Mouse (Mus musculus) liver, postnatal 0 days (tissue): Measurements from ENCODE around the gene St3gal5. TPM values are rescaled to one million over a fixed set of nuclear protein-coding genes. Genes with fewer than 3 reads are reported as not detected.

ENCODE experiments used
- ATAC-seq: fragments of 200-750 bp; cut with Nextera tagmentation; 2 replicates; pipeline ENCODE4 v1.8.0; 2017; ENCODE audit warnings: mild to moderate bottlenecking, moderate library complexity
- DNase-seq: peaks from one replicate; pipeline ENCODE4 v3.0.0-alpha.2; 2016
- H3K27ac ChIP-seq: fragments of 300-500 bp; sonication (generic); 2 replicates; pipeline ENCODE4 v1.5.1; 2014; ENCODE audit warnings: antibody characterized with exemption, moderate library complexity, mild to moderate bottlenecking, low read depth
- H3K27me3 ChIP-seq: fragments of 300-500 bp; sonication (generic); 2 replicates; pipeline ENCODE4 v1.6.1; 2014; ENCODE audit warnings: low read length, control low read depth, mixed read lengths; ENCODE audit not compliant: insufficient read depth
- H3K36me3 ChIP-seq: fragments of 300-500 bp; sonication (generic); replicated peaks from 2 replicates; pipeline ENCODE4 v1.6.1; 2014; ENCODE audit warnings: mild to moderate bottlenecking, control low read depth, low read length, moderate library complexity, mixed read lengths; ENCODE audit not compliant: insufficient read depth
- H3K4me1 ChIP-seq: fragments of 300-500 bp; sonication (generic); 2 replicates; pipeline ENCODE4 v1.6.1; 2014; ENCODE audit warnings: antibody characterized with exemption, mild to moderate bottlenecking, control low read depth; ENCODE audit not compliant: insufficient read depth
- H3K4me2 ChIP-seq: fragments of 300-500 bp; sonication (generic); 2 replicates; pipeline ENCODE4 v1.6.1; 2014; ENCODE audit warnings: low read depth, mild to moderate bottlenecking, low read length, moderate library complexity, mixed read lengths
- H3K4me3 ChIP-seq: fragments of 300-500 bp; sonication (generic); 2 replicates; pipeline ENCODE4 v1.5.1; 2014; ENCODE audit warnings: low read depth, low read length
- H3K9ac ChIP-seq: fragments of 300-500 bp; sonication (generic); replicated peaks from 2 replicates; pipeline ENCODE4 v1.6.1; 2014; ENCODE audit warnings: mild to moderate bottlenecking, moderate library complexity
- H3K9me3 ChIP-seq: fragments of 300-500 bp; sonication (generic); 2 replicates; pipeline ENCODE4 v1.6.1; 2016; ENCODE audit warnings: mild to moderate bottlenecking, control low read depth, low read length, mixed read lengths
- CTCF ChIP-seq: sonication (generic); IDR thresholded peaks from 2 replicates; pipeline ENCODE4 v1.5.1; 2016; ENCODE audit warnings: antibody characterized with exemption, low read depth
- EP300 ChIP-seq: IDR thresholded peaks from 2 replicates; pipeline ENCODE4 v1.6.1; 2016; ENCODE audit warnings: antibody characterized with exemption, low read depth, mild to moderate bottlenecking
- WGBS: fragments of 180-500 bp; shearing (Covaris S2); extraction: QIAGEN DNeasy Blood & Tissue Kit; methylation state at CpG from one replicate; pipeline ENCODE4 v1.1.7; 2014; ENCODE audit not compliant: insufficient replicate concordance; 5-methylcytosine and 5-hydroxymethylcytosine counted together
- polyA plus RNA-seq: library from polyadenylated mRNA; unstranded; fragments of >200 nt; fragmentation: Nextera tagmentation; extraction: Ambion mirVana; gene quantifications from 2 replicates; pipeline ENCODE4 v1.2.1, GENCODE M21; 2015

St3gal5 gene
- polyA plus RNA-seq, 1 experiment from 2014 or later, result 212 TPM

DNA sequence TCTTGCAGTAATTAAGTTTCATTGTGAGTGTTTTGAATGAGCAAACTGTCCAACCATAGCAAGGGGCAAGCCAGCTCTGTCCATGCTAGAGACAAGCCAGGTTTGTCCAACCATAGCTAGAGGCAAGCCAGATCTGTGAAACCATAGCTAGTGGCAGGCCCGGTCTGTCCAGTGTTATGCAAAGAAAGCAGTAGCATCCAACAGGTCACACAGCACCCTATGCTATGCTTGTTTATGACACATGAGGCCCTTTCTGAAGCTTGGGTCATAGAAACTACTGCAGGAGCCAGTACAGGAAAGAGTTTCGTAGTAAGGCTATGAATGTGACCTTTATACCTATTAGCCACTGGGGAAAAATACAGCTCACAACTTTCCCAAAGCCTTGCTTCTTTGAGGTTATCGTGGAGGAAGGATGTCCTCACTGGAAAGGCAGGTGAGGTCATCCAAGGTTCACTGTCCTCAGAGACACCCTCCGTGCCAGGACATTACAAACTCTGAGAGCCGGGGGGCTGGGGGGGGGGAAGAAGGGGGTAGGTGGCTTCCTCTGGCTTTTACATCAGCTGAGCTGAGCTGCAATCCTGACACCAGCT is 26.0 kb upstream of the St3gal5 start:
- Histone ChIP-seq H3K4me3 (no peak overlapping the region), H3K9ac (no peak overlapping the region), H3K27ac (no peak overlapping the region; the same call in 1 of the 2 replicates), H3K36me3 (no peaks in the 10 kb centered on the region), H3K27me3 (no peaks in the 10 kb centered on the region), H3K4me2 (no peak overlapping the region), H3K9me3 (no peaks in the 10 kb centered on the region), H3K4me1 (peaks cover 10% of the 10 kb centered on the region)
- DNase-seq, result no peak
- ATAC-seq, result peak; percentile 70
- TF ChIP-seq CTCF (no peak), EP300 (no peak)
- 64% methylated on average over 5 of the region's 5 CpGs for WGBS

DNA sequence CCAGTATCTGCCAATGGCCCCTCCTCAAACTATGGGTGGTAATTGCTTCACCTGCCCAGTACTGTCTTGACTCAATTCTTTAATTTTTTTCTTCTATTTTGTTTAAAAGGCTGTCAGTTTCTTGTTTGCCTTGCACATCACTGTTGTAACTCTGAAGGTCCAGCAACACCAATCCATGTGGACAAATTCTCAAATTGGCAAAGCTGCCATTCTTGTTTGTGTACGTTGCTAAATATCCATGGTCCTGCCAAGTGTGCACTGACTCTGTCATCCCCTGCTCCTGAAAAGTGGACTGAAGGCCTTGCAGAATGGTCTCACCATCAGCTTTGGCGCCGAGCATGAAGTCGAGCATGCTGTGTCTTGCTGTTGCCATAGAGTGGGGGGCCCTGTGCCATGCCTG is 23.6 kb upstream of the St3gal5 start:
- H3K27ac ChIP-seq, result no peak overlapping the region; the same call in 1 of the 2 replicates
- H3K9me3 ChIP-seq, result no peaks in the 10 kb centered on the region
- H3K9ac ChIP-seq, result no peak overlapping the region
- TF ChIP-seq EP300 (no peak), CTCF (no peak)
- no peaks in the 10 kb centered on the region for H3K36me3 ChIP-seq
- DNase-seq (peak; percentile 20), ATAC-seq (peak; percentile 20; the same call in 1 of the 2 replicates)
- WGBS, result 75% methylated on average over 4 of the region's 4 CpGs
- no peak overlapping the region for H3K4me3 ChIP-seq
- no peak overlapping the region for H3K4me2 ChIP-seq
- peaks cover 16% of the 10 kb centered on the region for H3K4me1 ChIP-seq
- no peaks in the 10 kb centered on the region for H3K27me3 ChIP-seq

DNA sequence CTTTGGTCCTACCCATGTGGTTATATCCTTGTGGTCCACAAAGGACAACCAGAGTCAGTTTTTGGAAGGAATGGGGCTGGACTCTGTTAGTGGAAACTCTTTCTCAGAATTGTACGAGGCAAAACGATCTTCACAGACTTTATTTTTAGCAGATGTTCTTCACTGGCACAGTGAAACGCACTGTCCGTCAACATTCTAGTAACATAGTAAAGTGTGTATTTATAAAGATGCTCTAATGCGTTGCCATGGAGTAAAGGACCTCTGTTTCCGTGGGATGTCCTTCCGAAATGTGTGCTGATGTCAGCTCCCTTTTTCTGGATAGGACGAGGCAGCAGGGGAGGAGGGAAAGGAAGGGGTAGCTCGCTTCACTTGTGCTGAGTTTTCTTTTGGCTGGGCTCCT is 20.9 kb upstream of the St3gal5 start:
- no peak overlapping the region for H3K9ac ChIP-seq
- no peak overlapping the region for H3K4me2 ChIP-seq
- H3K36me3 ChIP-seq, result no peaks in the 10 kb centered on the region
- TF ChIP-seq EP300, result no peak
- no peak for TF ChIP-seq CTCF
- H3K4me3 ChIP-seq, result no peak overlapping the region
- ATAC-seq (no peak), DNase-seq (no peak)
- H3K4me1 ChIP-seq, result peaks cover 11% of the 10 kb centered on the region
- no peaks in the 10 kb centered on the region for H3K27me3 ChIP-seq
- H3K27ac ChIP-seq, result no peak overlapping the region
- WGBS, result 75% methylated on average over 9 of the region's 9 CpGs
- no peaks in the 10 kb centered on the region for H3K9me3 ChIP-seq

DNA sequence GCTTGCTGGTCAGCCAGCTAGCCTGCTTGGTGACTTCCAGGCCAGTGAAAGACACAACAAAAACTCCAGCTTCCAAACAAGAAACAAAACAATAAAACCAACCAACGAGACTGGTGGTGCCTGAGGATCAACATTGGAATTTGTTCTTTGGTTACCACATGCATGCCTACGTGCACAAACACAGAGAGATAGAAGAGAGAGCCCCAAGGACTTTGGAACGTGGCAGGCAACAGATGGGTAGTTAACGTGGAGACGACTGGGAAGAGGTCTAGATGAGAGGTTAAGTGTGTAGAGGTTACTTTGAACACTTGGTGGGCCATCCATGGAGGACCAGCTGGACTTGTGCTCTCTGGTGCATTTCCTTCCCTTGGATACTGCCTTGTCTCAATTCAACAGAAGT is 19.2 kb upstream of the St3gal5 start:
- ATAC-seq (peak; percentile 82), DNase-seq (no peak)
- no peak overlapping the region for H3K4me2 ChIP-seq
- peak overlapping the region; percentile 50 for H3K27ac ChIP-seq
- no peak overlapping the region for H3K9ac ChIP-seq
- TF ChIP-seq CTCF (no peak), EP300 (peak; percentile 11; the same call in 1 of the 2 replicates)
- no peak overlapping the region for H3K4me3 ChIP-seq
- H3K27me3 ChIP-seq, result no peaks in the 10 kb centered on the region
- peaks cover 3% of the 10 kb centered on the region; the same call in 1 of the 2 replicates for H3K9me3 ChIP-seq
- H3K4me1 ChIP-seq, result peaks cover 11% of the 10 kb centered on the region
- WGBS, result 48% methylated on average over 5 of the region's 5 CpGs
- H3K36me3 ChIP-seq, result no peaks in the 10 kb centered on the region

DNA sequence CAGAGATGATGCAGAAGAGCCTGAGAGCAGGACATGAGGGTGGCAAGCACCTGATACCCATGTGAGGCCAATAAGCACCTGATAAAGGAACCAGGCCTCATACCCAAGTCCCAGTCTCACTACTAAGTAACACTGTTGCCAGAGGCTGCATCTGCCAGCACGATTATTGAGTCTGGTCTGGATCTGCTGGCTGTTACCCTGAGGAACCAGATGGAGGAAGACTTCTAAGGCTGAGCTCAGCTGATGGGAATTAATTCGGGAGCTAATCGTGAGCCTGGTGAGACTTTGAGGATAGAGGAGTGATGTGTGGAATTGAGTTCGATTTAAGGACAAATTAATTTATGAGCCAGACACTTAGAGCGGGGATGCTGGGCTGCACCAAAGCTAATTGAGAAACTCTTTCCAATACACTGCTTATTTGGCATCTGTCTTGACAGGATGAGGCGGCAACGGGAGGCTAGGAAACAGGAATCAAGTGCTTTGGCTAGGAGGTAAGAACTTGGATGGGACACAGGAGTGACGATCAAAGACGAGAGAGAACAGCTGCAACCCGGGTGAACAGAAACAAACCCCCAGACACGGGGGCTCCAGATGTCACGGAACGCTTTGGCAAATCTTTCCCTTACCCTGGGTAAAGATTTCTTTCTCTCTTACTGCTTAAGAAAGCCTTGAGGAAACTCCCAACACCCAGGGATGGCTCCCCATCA is 15.9 kb upstream of the St3gal5 start:
- TF ChIP-seq CTCF (no peak), EP300 (no peak)
- no peak for ATAC-seq
- peaks cover 3% of the 10 kb centered on the region; the same call in 1 of the 2 replicates for H3K9me3 ChIP-seq

DNA sequence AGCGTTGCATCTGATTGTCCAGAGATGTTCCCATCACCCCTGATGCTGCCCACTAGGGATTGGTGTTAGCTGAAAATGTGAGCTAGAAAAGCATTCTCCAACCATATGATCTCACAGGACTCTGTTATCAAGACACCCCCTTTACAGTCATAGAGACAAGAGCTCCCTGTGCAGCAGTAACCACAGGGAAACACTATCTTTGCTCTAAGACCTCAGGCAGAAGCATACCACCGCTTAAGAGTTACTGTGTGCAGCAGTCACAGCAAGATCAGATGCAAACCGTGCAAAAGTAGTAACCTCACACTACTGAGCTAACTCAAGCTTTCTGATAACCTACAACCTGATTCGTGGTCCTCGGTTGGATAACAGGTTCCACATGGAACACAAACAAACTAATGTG is 10.0 kb upstream of the St3gal5 start:
- Histone ChIP-seq H3K27ac (no peak overlapping the region), H3K4me2 (no peak overlapping the region), H3K9ac (no peak overlapping the region), H3K9me3 (no peaks in the 10 kb centered on the region), H3K4me3 (no peak overlapping the region), H3K36me3 (no peaks in the 10 kb centered on the region), H3K4me1 (peaks cover 3% of the 10 kb centered on the region; the same call in 1 of the 2 replicates), H3K27me3 (no peaks in the 10 kb centered on the region)
- 58% methylated on average over 5 of the region's 5 CpGs for WGBS
- ATAC-seq (no peak), DNase-seq (no peak)
- TF ChIP-seq CTCF, result no peak

More for the DNA sequence above, 15.9 kb upstream of the St3gal5 start:
- H3K4me1 ChIP-seq, result peaks cover 6% of the 10 kb centered on the region
- no peak overlapping the region for H3K4me2 ChIP-seq
- WGBS, result 89% methylated on average over 13 of the region's 13 CpGs
- H3K36me3 ChIP-seq, result no peaks in the 10 kb centered on the region
- H3K27ac ChIP-seq, result no peak overlapping the region
- DNase-seq, result no peak
- no peaks in the 10 kb centered on the region for H3K27me3 ChIP-seq
- H3K4me3 ChIP-seq, result no peak overlapping the region
- no peak overlapping the region for H3K9ac ChIP-seq
